Mouse (Mus musculus): ENCODE data around the gene Zfp704.

GRCm38 (mm10) chr3:9461660-9462059 lies 148.2 kb downstream of the Zfp704 start:
- TF ChIP-seq POLR2A (IDR thresholded peaks at IDR 0.05; ENCODE audit: borderline replicate concordance, extremely low read depth, low read depth, low read length) (no peak), CTCF (IDR thresholded peaks at IDR 0.05; ENCODE audit: insufficient read depth, low read length) (no peak)
